Mouse (Mus musculus) G1E (cell line): Measurements from ENCODE around the gene Mroh3.

Source experiments
- CTCF ChIP-seq: IDR thresholded peaks from 2 replicates; pipeline ENCODE4 v1.5.1; 2012; ENCODE audit warnings: low read depth, low read length, inconsistent platforms, mixed read lengths
- GATA1 ChIP-seq: IDR thresholded peaks from 2 replicates; pipeline ENCODE4 v1.6.1; 2012; ENCODE audit warnings: borderline replicate concordance, low read length, inconsistent platforms, mixed read lengths
- TAL1 ChIP-seq: conservative IDR thresholded peaks from 2 replicates; pipeline ENCODE4 v1.6.1; 2012; ENCODE audit warnings: low read depth, low read length, inconsistent platforms, mixed read lengths

DNA sequence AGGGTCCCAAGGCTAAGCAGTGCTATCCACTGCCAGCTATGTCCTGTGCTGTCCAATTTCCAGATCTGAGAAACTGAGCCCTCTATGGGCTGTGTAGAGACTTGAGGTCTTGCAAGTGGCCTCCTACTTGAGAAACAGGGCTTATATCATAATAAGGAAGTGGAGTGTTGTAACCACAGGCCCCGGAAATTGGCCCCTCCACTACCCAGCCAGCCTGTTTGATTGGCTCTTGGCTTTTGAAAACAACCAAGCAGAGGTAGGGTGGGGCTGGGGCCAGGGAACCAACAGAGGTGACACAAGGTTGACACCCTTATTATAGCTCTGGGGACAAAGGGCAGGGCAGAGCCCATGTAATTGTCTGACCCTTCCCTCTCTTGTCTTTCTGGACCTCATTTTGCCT, 77.6 kb downstream of the Mroh3 start:
- no peak for TF ChIP-seq CTCF
- TF ChIP-seq GATA1, result no peak
- TF ChIP-seq TAL1, result no peak
